Mouse (Mus musculus): ENCODE results near the gene Nln.

The Nln gene

DNA sequence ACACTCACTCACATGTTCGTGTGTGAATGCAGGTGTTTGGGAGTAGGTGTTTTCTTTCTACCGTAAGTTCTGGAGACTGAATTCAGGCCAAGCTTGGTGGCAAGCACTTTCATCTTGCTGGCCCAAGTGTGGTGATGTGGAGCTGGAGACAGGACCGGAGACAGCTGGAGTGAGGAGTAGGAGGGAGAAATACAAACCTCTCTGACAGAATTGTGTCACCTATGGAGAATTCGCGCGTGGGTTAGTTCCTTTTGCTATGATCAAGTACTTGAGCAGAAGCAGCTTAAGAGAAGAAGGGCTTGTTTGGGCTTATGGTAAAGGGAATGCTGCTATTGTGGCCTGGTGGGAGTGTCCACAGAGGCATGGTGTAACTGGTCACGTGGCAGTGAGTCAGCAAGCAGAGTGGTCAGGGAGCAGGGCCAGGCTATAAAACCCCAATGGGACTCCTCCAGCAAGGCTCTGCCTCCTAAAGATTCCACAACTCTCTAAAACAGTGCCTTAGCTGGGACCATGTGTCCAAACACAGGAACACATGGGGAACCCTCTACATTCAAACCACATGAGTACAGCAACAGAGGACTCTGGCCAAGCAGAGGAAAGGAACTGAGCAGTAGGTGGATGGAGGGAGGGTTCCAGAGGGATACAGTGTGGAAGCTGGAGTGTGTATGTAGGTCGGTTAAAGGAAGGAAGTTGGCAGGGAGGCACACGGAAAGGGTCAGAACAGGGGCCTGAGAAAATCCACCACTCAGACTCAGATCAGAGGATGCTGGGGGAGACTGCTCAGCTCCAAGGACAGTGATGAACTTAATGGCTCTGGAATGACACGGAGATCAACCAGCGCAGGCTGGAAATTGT is 14.7 kb downstream of the Nln start:
- no peak for DNase-seq

DNA sequence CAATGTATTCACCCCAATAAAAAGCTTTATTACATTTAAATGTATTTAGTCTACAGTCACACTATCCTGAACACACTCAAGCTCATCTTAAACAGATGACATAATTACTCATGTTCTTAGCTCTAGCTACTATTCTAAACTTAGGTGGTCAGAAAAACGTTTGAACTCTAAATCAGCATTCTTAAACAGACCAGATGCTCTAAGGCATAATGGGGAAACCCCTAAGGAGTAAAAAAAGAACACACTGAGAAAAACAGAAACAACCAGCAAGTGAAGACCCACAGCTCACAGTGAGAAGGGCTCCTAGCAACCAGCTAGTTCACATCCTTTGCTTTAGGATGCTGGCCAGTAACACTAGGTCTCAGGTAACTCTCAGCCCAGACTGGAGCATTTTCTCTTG is 17.7 kb downstream of the Nln start:
- no peak for DNase-seq

DNA sequence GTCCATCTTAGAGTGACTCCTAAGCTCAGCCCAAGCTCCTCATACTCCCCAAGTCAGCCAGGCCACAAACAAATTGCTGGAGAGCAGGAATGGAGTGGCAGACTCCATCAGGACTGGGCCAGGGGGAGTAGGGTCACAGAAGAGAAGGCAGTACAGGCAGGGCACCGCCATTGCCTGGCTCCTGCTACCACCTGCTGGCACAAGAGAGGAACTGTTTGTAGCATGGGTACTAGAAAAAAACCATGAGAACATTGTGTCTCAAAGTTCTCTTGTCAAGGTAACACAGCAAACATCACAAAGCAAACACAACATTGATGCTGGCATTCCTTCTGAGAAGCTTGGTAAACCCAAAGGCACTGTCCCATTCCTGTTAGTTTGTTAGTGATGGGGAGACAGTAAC is 20.0 kb downstream of the Nln start:
- peak; percentile 52 to 69 for DNase-seq

DNA sequence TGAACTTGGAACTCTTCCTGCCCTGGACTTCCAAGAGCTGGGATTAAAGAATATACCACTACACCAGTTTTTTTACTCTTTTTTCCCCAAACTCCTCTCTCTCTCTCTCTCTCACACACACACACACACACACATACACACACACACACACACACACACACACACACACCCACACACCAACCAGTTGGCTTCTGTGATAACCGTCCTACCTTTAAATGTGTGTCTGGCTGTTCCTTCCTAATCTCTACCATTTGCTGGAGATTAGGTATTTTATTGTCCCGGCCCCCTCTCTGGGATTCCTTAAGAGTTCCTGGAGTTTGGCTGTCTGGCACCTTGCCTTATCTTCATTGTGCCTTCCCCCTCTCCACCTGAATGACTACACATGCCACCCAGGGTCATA is 24.8 kb downstream of the Nln start:
- DNase-seq = no peak

DNA sequence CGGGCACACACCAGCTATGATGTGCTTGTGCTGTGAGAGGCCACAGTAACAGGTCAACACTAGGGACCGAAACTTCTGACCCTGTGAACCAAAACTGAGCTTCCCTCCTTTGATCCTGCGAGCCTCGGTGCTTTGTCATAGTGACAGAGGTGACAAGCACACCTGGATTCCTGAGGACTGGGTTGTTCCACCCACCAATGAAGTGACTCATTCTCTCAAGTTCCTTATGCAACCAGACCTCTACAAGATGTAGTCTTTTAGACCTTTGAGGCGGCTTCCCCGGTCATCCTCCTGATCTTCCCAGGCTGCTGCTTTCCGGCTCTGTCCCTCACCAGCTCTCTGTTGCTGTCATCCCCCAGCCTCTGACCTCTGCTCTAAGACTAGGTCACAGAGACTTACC is 26.9 kb downstream of the Nln start:
- DNase-seq = no peak

DNA sequence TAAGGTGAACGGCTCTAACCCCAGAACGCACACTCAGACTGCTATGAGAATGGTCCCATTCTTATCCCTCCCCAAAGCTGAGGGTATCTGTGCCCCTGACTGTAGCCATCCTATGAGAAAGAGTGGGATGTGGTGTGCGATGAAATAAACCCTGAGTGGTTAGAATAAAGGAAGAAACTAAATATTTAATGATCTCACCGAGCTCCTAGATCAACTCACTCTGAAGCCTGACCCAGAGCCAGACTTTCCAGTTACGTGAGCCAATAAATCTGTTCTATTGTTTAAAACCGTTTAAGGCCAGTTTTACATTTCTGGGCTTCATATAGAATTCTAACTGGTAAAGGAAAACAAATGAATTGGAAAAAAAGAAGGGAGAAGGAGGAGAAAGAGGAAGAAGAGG is 32.4 kb downstream of the Nln start:
- no peak for DNase-seq

DNA sequence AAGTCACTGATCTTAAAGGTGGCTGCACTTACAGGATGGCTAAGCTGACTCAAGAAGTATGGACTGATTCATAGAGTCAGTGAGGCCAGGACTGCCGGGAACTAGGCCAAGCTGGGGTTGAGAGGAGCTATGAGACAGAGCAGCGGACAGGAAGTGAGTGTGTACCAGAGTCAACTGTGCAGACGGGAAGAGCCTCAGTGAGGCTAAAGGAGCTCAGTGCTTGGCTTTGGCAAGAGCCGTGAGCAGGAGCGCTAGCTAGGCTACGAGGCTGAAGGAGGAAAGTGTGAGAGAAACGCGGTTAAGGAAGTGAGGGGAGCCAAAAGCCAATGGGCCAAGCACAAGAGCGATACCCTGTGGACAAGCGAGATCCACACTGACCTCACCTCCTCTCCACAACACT is 34.7 kb downstream of the Nln start:
- peak in 1 of 2 experiments; percentile 21 for DNase-seq

DNA sequence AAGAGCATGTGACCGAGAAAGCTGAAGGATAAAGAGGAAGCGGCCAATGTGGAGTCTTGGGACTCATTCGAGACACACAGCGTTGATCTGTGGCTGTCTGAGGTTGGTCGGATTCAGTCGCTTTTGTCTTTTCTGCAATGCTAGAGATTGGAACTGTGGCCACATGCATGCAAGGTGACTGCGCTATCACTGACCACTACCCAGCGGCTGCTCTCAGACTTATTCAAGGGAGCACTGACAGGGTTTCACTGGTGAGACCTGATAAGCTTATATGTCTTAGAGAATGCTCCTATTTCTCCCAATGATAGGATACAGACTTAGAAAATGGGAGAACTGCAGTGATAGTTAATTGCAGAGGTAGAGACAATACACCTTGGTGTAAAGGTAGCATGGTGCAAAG is 35.2 kb downstream of the Nln start:
- no peak for DNase-seq

DNA sequence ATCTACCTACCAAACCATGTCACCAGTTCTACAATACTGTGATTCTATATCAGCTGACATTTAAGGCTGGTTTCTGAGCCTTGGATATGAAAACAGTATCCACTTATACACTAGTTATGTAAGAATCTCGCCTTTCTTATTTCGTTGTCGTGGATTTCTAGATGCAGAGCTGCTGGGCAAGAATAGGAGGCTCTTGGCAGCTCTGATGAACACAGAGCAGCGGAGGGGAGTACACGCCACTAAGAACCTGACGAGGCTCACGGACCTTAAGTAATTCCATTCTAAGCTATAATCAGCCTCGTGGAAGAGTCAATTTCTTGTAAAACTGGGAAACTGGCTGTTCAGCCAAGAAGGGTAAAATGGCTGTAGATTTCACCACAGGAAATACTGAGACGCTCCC is 37.1 kb downstream of the Nln start:
- DNase-seq = no peak

DNA sequence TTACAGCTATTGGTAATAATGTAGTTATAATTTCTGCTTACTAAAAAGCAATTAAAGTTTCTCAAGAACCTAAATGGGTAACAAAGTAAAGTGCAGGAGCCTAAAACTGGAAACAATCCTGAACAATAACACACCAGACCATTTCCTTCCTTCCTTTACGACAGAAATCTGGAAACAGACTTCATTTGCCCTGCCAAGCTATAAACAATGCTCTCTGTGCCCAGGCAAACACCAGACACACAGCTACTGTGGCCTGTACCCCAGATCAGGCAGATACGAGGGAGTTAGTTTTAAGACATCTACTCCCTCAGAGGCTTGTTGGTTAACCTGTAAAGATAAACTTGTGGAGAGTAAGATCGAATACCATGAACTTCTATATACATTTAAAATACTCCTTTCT is 38.7 kb downstream of the Nln start:
- DNase-seq = no peak

DNA sequence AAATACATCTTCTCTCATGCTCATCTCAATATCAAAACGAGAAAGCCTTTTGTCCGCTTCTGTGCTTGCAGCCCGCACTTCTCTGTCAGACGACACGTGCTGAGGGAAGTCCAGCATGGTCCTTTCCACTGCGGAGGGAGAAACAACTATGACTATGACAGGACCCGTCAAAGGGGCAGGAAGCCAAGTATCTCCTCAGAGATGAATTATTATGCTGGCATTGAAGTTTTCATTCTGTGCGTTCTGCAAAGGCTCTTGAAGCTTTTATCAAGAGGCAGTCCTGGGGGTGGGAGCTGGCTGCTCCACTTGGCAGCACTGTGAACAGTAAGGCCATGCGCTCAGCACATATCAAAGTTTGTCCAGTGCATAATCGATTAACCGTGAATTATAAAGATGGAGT is 40.2 kb downstream of the Nln start:
- DNase-seq = no peak

DNA sequence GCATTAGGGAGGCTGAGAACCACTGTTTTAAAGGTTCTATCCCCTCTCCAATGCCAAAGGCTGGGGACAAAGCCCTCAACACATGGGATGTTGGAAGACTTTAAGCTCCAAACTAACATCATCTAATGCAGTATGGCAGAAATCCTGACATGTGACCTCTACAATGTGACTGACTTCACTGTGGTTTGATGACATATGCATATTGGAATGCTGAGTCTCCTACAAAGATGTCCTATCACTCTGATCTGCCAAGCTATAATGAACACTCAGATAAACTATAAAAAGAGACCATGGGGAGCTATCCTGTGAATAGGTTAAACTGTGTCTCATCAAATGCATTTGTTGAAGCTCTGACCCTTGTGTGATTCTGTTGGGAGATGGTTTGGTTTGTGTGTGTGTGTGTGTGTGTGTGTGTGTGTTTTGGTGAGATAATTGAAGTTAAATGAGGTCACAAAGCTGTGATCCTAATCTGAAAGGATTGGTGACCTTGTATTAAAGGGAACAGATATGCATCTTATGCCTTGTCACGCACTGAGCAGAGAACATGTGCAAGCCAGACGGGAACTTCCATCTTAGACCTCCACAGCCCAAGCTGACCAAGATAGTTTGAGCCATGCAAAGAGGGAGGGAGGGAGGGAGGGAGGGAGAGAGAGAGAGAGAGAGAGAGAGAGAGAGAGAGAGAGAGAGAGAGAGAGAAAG is 43.6 kb downstream of the Nln start:
- DNase-seq = no peak

DNA sequence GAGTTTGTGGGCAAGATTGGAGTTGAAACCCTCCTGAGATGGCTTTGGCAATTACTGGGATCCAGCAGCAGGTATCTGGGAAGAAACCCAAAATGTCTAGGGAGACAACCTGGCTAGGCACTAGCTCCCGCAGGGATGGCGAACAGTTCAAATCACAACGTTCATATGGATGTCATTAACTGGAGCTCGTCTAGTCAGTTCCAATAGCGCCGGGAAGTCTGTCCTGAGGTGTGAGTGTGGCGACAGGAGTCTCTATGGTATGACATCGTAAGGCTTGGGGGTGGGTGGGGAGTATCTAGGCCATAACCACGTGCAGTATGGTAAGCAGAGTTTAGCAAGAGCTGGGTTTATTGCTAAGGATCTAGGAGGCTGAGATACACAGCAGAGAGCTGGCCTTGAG is 46.4 kb downstream of the Nln start:
- DNase-seq = peak; percentile 74 to 89

DNA sequence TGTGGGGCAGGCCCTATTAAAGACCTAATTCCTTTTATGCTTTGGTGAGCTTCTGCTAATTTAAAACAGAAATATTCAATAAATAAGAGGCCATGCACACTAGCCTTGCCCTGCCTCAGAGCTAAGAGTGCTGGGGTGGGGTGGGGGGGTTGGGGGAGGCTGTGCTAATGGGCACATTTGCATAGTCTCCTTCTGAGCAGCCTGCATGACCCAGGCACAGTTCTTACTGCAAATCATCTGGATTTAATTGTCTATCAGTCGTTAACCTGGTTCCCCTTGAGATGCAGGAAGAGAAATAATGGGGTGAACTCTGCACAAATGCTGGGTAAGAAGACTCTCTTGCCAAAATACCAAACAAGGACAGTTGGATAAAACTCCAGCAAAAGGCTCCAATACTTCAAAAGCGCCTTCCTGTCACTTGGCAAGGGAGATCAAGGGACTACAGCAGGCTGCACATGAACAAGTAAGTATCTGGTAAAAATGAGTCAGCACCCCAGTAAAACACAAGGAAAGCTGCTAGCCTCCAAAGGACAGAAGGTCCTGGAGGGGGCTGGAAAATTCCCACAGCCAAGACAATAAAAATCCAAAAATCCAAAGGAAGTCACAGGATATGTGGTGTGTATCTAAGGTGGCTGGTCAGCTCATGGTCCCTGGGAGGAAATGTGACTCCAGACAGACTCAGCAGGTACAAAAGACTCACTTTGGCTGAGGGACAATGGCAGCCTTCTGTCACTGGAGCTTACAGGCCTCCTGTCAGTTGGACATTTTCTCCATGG is 47.3 kb downstream of the Nln start:
- DNase-seq = peak; percentile 59 to 78

DNA sequence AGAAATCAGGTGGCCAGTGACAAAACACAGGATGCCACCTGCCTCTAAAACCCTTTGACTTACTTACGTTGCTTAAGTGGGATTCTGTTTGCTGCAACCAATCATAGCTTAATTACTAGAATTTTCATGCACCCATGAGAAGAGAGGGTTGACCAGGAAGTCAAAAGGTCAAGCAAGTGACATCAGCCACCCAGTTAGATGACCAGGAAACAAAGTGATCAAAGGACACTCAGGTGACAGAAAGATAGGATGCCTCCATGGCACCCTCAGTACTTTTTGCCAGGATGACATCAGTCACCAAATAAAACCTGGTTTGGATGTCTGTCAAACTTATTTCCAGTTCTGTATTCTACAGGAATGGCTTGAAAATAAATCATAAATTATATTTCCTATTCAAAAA is 49.2 kb downstream of the Nln start:
- DNase-seq = no peak

DNA sequence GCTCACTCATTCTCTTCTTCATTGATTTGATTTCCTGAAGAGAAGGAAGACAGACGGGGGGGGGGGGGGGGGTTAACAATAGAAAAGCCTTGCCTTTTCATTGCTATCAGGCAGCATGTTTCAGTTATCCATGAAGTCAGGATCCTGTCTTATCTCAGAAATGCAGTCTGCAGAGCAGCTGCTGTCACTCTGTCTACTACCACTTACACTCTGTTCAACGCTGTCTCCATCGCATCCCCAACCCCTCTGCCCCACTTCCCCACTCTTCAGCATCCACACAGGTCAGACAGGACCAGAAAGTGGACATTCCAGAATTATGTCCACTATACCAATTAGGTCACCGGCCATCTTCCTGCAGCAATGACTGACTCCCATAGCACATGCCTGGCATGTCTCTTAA is 49.9 kb downstream of the Nln start:
- no peak for DNase-seq

DNA sequence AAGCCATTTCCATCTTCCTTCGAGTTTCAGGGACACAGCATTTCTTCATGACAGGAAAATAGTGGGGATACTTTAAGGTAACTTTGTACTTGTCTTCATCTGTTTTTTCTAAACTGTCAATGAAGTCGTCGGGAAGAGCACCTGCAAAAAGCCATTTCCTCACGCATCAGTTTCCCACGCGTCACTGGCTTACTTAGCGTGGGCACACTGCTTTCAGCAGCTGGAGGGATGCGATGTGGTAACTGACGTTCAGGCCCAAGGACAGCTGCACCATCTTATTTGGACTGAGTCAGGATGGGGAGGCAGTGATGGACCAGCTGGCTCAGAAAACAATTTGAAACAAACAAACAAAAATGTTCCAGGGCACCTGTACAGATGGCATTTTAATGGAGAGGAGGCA is 50.7 kb downstream of the Nln start:
- no peak for DNase-seq

DNA sequence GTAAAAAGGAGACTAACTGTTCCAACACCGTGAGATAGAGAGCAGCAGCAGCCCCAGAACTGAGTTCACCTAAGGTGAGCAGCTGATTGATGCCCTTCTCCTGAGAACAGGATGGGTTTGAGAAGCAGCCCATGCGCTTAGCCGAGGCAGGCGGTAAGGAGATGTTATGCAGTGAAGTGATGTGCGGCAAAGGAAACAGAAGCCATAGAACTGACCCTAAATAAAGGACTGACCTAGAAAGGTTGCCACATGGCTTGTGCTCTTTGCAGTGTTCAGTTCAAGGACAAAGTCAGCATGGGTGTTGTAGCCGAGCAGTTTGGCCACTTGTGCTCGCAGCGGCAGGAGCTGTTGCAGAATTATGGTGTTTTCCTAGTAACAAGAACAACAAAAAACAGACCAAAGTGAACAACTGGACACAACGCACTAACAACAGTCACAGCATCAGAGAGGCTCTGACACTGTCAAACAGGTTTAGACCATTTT is 57.1 kb downstream of the Nln start:
- DNase-seq = no peak

DNA sequence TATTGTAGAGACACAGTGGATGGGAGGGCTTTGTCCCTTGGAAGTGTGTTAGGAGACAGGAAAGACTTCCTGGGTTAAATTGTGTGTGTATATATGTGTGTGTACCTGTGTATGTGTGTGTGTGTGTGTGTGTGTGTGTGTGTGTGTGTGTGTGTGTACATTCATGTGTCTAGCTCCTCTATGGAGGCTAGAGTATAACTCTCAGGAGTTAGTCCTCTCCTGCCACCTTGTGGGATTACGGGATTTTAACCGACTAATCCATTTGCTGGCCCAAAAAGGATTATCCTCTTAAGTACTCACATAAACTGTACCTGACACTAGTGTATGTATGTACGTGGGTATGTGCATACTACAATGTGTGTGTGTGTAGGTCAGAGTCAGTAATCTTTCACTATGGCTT is 60.6 kb downstream of the Nln start:
- DNase-seq = peak; percentile 68 to 73

DNA sequence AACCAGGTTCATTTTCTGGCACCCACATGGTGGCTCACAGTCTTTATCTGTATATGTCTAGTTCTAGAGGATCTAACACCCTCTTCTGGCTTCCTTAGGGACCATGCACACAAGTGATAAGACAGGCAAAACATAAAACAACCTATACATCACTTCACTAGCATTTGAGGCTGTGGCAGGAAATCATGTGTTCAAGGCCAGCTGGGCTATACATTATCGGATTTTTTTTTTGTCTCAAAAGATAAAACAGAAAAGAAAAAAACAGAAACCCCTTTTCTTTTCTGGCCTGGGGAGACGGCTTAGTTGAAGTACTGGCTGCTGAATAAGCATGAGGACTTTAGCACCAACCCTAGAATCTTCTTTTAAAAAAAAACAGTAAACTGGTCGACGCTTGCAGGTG is 64.3 kb downstream of the Nln start:
- DNase-seq = no peak

DNA sequence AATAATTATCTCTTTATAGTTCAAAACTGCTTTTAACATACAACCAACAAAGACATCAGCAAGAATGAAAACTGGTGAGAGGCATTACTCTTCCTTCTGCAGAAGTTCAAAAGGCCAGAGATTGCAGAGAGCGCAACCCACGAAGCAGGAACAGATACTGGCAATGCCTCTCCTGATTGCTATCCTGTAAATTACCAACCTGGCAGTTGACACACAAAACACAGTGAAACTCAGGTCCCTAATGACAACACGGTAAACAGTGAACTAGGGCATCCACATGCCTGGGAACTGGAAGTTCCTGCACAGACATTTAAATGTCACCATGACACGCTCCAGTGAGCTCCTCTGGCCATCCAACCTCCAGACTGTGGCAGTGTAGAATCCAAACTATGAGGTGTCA is 65.1 kb downstream of the Nln start:
- no peak for DNase-seq

DNA sequence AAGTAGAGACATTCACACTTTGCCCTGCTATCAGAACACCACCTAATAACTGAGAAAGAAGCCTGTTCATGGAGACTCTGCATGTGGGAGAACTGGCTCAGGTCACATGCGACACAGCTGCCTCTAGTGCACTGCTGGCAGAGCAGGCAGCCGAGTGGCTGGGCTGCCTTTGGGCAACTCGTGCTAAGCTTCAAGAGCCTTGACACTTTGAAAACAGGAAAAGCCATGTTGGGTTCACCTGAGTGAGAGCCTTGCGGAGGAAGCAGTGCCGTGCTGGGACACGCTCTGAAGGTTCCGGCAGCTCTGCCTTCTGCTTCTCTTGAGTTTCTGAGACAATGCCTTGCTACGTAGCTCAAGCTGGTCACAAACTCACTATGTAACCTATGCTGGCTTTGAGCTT is 66.7 kb downstream of the Nln start:
- DNase-seq = no peak

DNA sequence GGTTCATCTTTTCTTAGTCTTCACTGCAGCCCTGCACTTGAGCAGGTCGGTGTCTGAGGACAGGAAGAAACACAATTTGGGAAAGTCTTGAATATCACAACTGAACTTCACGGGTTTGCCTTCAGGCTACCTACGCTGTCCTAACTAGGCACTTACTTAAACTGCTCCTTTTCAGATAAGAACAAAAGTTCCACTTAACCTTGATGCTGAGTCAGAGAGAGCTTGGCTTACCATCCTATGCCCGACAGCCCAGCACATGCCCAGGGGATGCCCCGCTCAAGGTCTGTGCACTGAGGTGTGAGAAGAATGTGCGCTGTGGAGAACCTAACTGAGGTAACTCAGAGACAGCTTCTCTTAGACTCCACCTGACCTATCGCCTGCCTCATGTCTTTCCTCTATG is 67.9 kb downstream of the Nln start:
- no peak for DNase-seq

DNA sequence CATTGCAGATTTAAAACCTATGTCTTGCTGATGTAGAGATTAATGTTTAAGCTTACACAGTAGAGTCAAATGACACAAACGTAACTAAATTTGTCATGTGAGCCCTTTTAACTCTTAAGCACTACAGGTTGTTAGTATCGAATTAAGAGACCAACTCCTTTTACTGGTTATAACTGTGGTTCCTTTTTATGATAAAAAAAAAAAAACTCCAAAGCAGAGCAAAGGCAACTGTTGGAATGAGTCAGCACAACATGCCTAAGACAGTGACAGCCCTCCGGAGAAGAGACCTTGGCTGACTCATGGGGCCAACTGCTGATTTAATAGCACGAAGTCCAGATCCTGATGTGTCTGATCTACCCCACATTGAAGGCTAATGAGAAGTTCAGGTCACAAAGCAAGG is 68.5 kb downstream of the Nln start:
- DNase-seq = no peak
